Mouse (Mus musculus): ENCODE data around the gene Vmn1r90.

DNA sequence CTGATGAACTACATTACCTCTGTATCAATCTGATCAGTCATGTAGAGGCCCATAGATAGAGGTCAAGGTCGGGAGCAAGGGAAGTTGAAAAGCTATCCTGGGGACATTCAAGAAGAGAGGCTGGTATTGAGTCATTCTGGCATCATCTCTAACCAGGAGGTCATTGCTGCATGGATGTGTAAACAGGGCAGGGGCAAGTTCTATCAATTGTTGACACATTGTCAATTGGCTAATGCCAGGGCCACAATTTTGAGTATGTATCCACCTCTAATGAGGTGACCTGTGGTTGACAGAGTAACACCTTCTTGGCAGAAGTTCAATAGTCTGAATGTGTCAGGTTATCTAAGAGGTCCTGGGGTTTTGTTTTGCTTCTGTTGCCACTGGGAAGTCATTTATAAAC is 38.0 kb downstream of the Vmn1r90 start:
- no peak for TF ChIP-seq NANOG (IDR thresholded peaks at IDR 0.05; ENCODE audit: borderline replicate concordance, low read length)
- TF ChIP-seq CTCF (conservative IDR thresholded peaks at IDR 0.05; ENCODE audit: low read length), result no peak

Measured in E14TG2a.4 (cell line).